14 mouse cellular contexts compared by ENCODE assay signal in genomic region chr7:99953442-99954098, GRCm38 (mm10). TPM values are rescaled to one million over a fixed set of nuclear protein-coding genes. Genes with fewer than 3 reads are reported as not detected.
DNase-seq lines count a peak whose midpoint lies in the region; ATAC-seq and TF ChIP-seq lines count a peak whose summit lies in the region.
"Had no signal": no experiment of that assay in that cellular context is flagged by ENCODE, and none has a peak within 500 bp of the region (broad histone marks: within the 10 kb centered on the region; RNA-seq: fewer than 3 reads in every experiment).

No protein-coding gene starts in this region.

- DNase-seq in layer of hippocampus, adult 2 months (ENCODE audit: low spot score in 2 of 2) = peak; percentile 42 to 63
- no peak for DNase-seq in layer of hippocampus, postnatal 10 days (ENCODE audit: low spot score in 2 of 2)
- DNase-seq in left cerebral cortex, adult 8-10 months (ENCODE audit: low spot score in 2 of 2) = peak; percentile 39 to 92
- DNase-seq in right cerebral cortex, postnatal 25 days = peak; percentile 71
- DNase-seq in T-cell, adult 2 months (ENCODE audit: low spot score) = no peak
- DNase-seq in adrenal gland, postnatal 10 days = no peak
- DNase-seq in Muller cell, postnatal 12 days (ENCODE audit: inconsistent ontology term) = no peak
- DNase-seq: heart, adult 18-20 months had no signal

- ATAC-seq in common myeloid progenitor, adult 5-6 weeks (replicated peaks; ENCODE audit: low read depth, poor library complexity, severe bottlenecking) = peak; percentile 50

- no peak for TF ChIP-seq CTCF in layer of hippocampus, adult 2 months (conservative IDR thresholded peaks at IDR 0.05)

- no peak overlapping the region for H3K4me3 ChIP-seq in layer of hippocampus, adult 2 months
- H3K4me3 ChIP-seq: forebrain, embryonic 12.5 days; kidney, embryonic 15.5 days; liver, embryonic 15.5 days; neural tube, embryonic 12.5 days had no signal

- peak overlapping the region; percentile 71 for H3K27ac ChIP-seq in layer of hippocampus, adult 2 months
- H3K27ac ChIP-seq: forebrain, embryonic 12.5 days; kidney, embryonic 15.5 days; liver, embryonic 15.5 days; neural tube, embryonic 12.5 days had no signal

RNA-seq across cellular contexts. Expression of gene Rnf169, which starts 26.7 kb away (rescaled TPM):
- 10 to 100 TPM; 26.6 to 28.2 TPM for total RNA-seq in layer of hippocampus, adult 2 months (2021)
- 10 to 100 TPM; 19.6 to 25.6 TPM for total RNA-seq in layer of hippocampus, postnatal 10 days (2021)
- total RNA-seq in common myeloid progenitor, adult 5-6 weeks (2017) = 20.6 and 24.7 TPM in 2 replicates
- 10 to 100 TPM; 49.0 to 54.0 (median 51.9) TPM for total RNA-seq in left cerebral cortex, adult 8-10 months (2022)
- 10 to 100 TPM; 15.3 to 17.8 TPM for total RNA-seq in adrenal gland, postnatal 10 days (2021)

RNA-seq across cellular contexts. Expression of gene Chrdl2, which starts 52.4 kb away (rescaled TPM):
- under 1 TPM; 0.27 to 0.38 TPM for total RNA-seq in layer of hippocampus, adult 2 months (2021)
- total RNA-seq in layer of hippocampus, postnatal 10 days (2021) = under 1 TPM; 0.21 to 0.22 TPM
- total RNA-seq in common myeloid progenitor, adult 5-6 weeks (2017) = not detected in 2 replicates
- total RNA-seq in left cerebral cortex, adult 8-10 months (2022) = under 1 TPM; 0.19 to 0.61 (median 0.48) TPM
- total RNA-seq in adrenal gland, postnatal 10 days (2021) = not detected
- total RNA-seq: heart, adult 18-20 months; megakaryocyte, adult 5-6 weeks had no signal

Comparison
In these comparisons a context has a peak if more than half of its experiments do, and no peak if none do; other contexts are left out.
1. DNase-seq: peak in layer of hippocampus, adult 2 months (2 of 2), left cerebral cortex, adult 8-10 months (2 of 2) and right cerebral cortex, postnatal 25 days (single experiment); none in layer of hippocampus, postnatal 10 days (0 of 2), T-cell, adult 2 months (single experiment), adrenal gland, postnatal 10 days (single experiment) and Muller cell, postnatal 12 days (single experiment).